Mouse (Mus musculus) intestine, postnatal 0 days (tissue): Measurements from ENCODE around the gene Itpkb. TPM values are rescaled to one million over a fixed set of nuclear protein-coding genes. Genes with fewer than 3 reads are reported as not detected.
A peak's percentile ranks its signal among the peaks of the same experiment; 100 is the strongest.

ENCODE experiments used
- ATAC-seq: fragments of 200-750 bp; cut with Nextera tagmentation; 2 replicates; pipeline ENCODE4 v1.8.0; 2017; ENCODE audit warnings: mild to moderate bottlenecking, moderate TSS enrichment, moderate library complexity
- H3K27ac ChIP-seq: fragments of 300-500 bp; sonication (generic); 2 replicates; pipeline ENCODE4 v1.5.1; 2014; ENCODE audit warnings: mild to moderate bottlenecking, low read depth, low read length, moderate library complexity
- H3K27me3 ChIP-seq: fragments of 300-500 bp; sonication (generic); replicated peaks from 2 replicates; pipeline ENCODE4 v1.6.1; 2014; ENCODE audit warnings: low read length, mixed read lengths; ENCODE audit not compliant: control insufficient read depth, insufficient read depth
- H3K36me3 ChIP-seq: fragments of 300-500 bp; sonication (generic); 2 replicates; pipeline ENCODE4 v1.6.1; 2014; ENCODE audit warnings: mild to moderate bottlenecking, moderate library complexity; ENCODE audit not compliant: control insufficient read depth, insufficient read depth
- H3K4me1 ChIP-seq: fragments of 300-500 bp; sonication (generic); replicated peaks from 2 replicates; pipeline ENCODE4 v1.6.1; 2014; ENCODE audit warnings: antibody characterized with exemption, low read length, mixed read lengths; ENCODE audit not compliant: control insufficient read depth, insufficient read depth
- H3K4me2 ChIP-seq: fragments of 300-500 bp; sonication (generic); replicated peaks from 2 replicates; pipeline ENCODE4 v1.6.1; 2014; ENCODE audit warnings: low read depth, mild to moderate bottlenecking, moderate library complexity
- H3K4me3 ChIP-seq: fragments of 300-500 bp; sonication (generic); 2 replicates; pipeline ENCODE4 v1.5.1; 2014; ENCODE audit warnings: low read depth, low read length
- H3K9ac ChIP-seq: fragments of 300-500 bp; sonication (generic); 2 replicates; pipeline ENCODE4 v1.6.1; 2014; ENCODE audit warnings: mild to moderate bottlenecking, low read depth, low read length
- H3K9me3 ChIP-seq: fragments of 300-500 bp; sonication (generic); 2 replicates; pipeline ENCODE4 v1.6.1; 2016; ENCODE audit warnings: mixed run types; ENCODE audit not compliant: control insufficient read depth
- CTCF ChIP-seq: sonication (generic); IDR thresholded peaks from 2 replicates; pipeline ENCODE4 v1.5.1; 2016; ENCODE audit warnings: low read depth, mild to moderate bottlenecking, control low read depth, antibody characterized with exemption, moderate library complexity
- WGBS: fragments of 180-500 bp; shearing (Covaris S2); extraction: QIAGEN DNeasy Blood & Tissue Kit; methylation state at CpG from one replicate; pipeline ENCODE4 v1.1.7; 2014; 5-methylcytosine and 5-hydroxymethylcytosine counted together
- polyA plus RNA-seq: library from polyadenylated mRNA; unstranded; fragments of >200 nt; fragmentation: Nextera tagmentation; extraction: Ambion mirVana; gene quantifications from 2 replicates; pipeline ENCODE4 v1.2.1, GENCODE M21; 2015

Gene Itpkb
- polyA plus RNA-seq, 1 experiment from 2014 or later, result 2.3 TPM

- Histone ChIP-seq H3K27me3 (no peaks in the 10 kb centered on the region), H3K9me3 (no peaks in the 10 kb centered on the region), H3K9ac (no peak overlapping the region), H3K36me3 (no peaks in the 10 kb centered on the region), H3K27ac (no peak overlapping the region), H3K4me2 (no peak overlapping the region), H3K4me3 (no peak overlapping the region), H3K4me1 (no peaks in the 10 kb centered on the region)
- WGBS, result 62% methylated on average over 2 of the region's 2 CpGs
- no peak for ATAC-seq
- TF ChIP-seq CTCF, result no peak
Measured at GRCm38 (mm10) chr1:180449641-180450040, 119.4 kb downstream of the Itpkb start.

GRCm38 (mm10) chr1:180458274-180458673 is 128.0 kb downstream of the Itpkb start:
- WGBS, result 52% methylated on average over 6 of the region's 6 CpGs
- H3K27ac ChIP-seq, result no peak overlapping the region
- no peak overlapping the region for H3K4me3 ChIP-seq
- no peaks in the 10 kb centered on the region; the same call in 1 of the 2 replicates for H3K27me3 ChIP-seq
- H3K9ac ChIP-seq, result no peak overlapping the region
- no peak for TF ChIP-seq CTCF
- H3K4me2 ChIP-seq, result no peak overlapping the region
- no peaks in the 10 kb centered on the region for H3K4me1 ChIP-seq
- no peaks in the 10 kb centered on the region for H3K9me3 ChIP-seq
- no peak for ATAC-seq
- no peaks in the 10 kb centered on the region for H3K36me3 ChIP-seq

GRCm38 (mm10) chr1:180458680-180459079 is 128.4 kb downstream of the Itpkb start:
- H3K4me3 ChIP-seq, result no peak overlapping the region
- ATAC-seq, result no peak
- no peaks in the 10 kb centered on the region for H3K36me3 ChIP-seq
- H3K9ac ChIP-seq, result no peak overlapping the region
- H3K27ac ChIP-seq, result no peak overlapping the region
- no peaks in the 10 kb centered on the region; the same call in 1 of the 2 replicates for H3K27me3 ChIP-seq
- no peaks in the 10 kb centered on the region for H3K9me3 ChIP-seq
- no peak overlapping the region for H3K4me2 ChIP-seq
- TF ChIP-seq CTCF, result no peak
- H3K4me1 ChIP-seq, result no peaks in the 10 kb centered on the region
- 41% methylated on average over 3 of the region's 3 CpGs for WGBS

- Histone ChIP-seq H3K27me3 (no peaks in the 10 kb centered on the region; the same call in 1 of the 2 replicates), H3K4me1 (no peaks in the 10 kb centered on the region), H3K4me3 (no peak overlapping the region), H3K4me2 (no peak overlapping the region), H3K9me3 (no peaks in the 10 kb centered on the region), H3K9ac (no peak overlapping the region), H3K36me3 (no peaks in the 10 kb centered on the region), H3K27ac (peak overlapping the region; percentile 35; the same call in 1 of the 2 replicates)
- TF ChIP-seq CTCF, result no peak
- WGBS, result 31% methylated on average over 5 of the region's 5 CpGs
- 0 out of 2 replicates have a peak, but pooled peaks have one; percentile 28 for ATAC-seq
Measured at GRCm38 (mm10) chr1:180460721-180461120, 130.4 kb downstream of the Itpkb start.

- WGBS, result 74% methylated on average over 5 of the region's 5 CpGs
- H3K4me1 ChIP-seq, result no peaks in the 10 kb centered on the region
- no peak overlapping the region for H3K27ac ChIP-seq
- no peak for ATAC-seq
- no peak overlapping the region for H3K4me3 ChIP-seq
- no peak for TF ChIP-seq CTCF
- no peak overlapping the region for H3K9ac ChIP-seq
- H3K4me2 ChIP-seq, result no peak overlapping the region
- H3K36me3 ChIP-seq, result no peaks in the 10 kb centered on the region
- no peaks in the 10 kb centered on the region for H3K9me3 ChIP-seq
- no peaks in the 10 kb centered on the region; the same call in 1 of the 2 replicates for H3K27me3 ChIP-seq
Measured at GRCm38 (mm10) chr1:180462396-180462795, 132.1 kb downstream of the Itpkb start.

- no peak for TF ChIP-seq CTCF
- H3K4me2 ChIP-seq, result no peak overlapping the region
- 82% methylated on average over 5 of the region's 5 CpGs for WGBS
Measured at GRCm38 (mm10) chr1:180462983-180463475, 132.7 kb downstream of the Itpkb start.

More at GRCm38 (mm10) chr1:180462983-180463475, 132.7 kb downstream of the Itpkb start:
- no peaks in the 10 kb centered on the region for H3K4me1 ChIP-seq
- H3K36me3 ChIP-seq, result no peaks in the 10 kb centered on the region
- no peak overlapping the region for H3K27ac ChIP-seq
- H3K27me3 ChIP-seq, result no peaks in the 10 kb centered on the region; the same call in 1 of the 2 replicates
- ATAC-seq, result no peak
- no peak overlapping the region for H3K9ac ChIP-seq
- no peaks in the 10 kb centered on the region for H3K9me3 ChIP-seq
- H3K4me3 ChIP-seq, result no peak overlapping the region
